Mouse (Mus musculus): ENCODE results near the gene Fgf13. TPM values are rescaled to one million over a fixed set of nuclear protein-coding genes. Genes with fewer than 3 reads are reported as not detected.

Fgf13 gene
- polyA plus RNA-seq, 1 experiment from 2014 or later = 46.1 TPM

DNA sequence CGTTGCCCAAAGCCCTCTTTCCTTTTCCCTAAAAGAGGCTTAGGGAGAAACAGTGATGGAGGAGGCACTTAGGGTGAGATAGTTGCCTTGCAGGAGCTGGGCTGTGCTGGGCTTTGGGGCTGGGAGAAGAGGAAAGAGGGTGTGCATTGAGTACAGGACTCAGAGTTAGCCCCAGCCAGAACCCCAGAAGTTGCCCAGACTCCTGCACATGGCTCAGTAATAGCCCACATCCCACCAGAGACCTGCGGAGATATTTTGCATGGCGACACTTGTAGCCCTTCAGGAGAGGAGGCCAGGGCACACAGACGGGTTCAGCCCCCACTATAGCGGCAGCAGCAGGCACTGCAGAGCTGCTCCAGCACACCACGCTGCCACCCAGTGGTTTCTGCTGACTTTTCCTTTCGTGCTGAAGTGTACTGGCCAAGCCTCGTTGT lies 432.9 kb downstream of the Fgf13 start:
- H3K27ac ChIP-seq (replicated peaks in 1 of 2; ENCODE audit: control insufficient read depth in 1 of 2, insufficient read depth in 1 of 2, low read depth in 2 of 2, low read length in 2 of 2) = peak overlapping the region; percentile 52 to 61; a peak in 3 of 4 replicates
- ATAC-seq (ENCODE audit: insufficient number of reproducible peaks, insufficient read depth, low FRiP score, low read depth) = peak; percentile 72
- 16% methylated on average over 8 of the region's 8 CpGs for WGBS

DNA sequence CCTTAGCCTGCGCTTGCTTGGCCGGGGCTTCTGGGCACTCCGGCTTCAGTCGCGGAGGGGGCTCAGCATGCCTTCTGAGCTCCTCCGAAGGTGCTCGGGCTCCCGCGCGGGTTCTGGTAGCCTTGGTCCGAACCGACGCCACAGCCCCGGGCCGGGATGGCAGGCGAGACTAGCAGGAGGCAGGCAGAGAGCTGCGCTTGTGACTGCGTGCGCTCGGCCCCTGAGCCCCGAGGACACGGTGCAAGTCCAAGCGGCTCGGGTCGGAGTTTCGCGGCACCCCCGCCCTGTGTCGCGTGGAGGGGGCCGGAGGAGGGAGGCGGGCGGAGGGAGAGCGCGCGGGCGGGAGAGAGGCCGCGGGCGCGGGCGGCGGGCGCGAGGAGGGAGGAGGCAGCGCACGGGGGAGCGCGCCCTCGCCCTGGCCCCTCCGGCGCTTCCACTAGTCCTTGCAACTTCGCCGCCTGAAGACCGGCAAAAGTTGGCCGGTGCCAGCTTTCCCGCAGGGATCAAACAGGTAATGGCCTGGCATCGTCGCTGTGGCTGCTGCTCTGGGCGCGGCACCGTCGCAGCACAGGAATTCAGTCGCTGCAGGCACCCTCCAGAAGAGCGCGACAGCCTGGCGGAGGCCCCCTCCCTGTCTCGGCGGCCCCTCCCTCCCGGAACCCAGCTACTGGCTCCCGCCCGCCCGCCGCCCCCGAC lies 433.6 kb downstream of the Fgf13 start:
- H3K27me3 ChIP-seq (ENCODE audit: control insufficient read depth, insufficient read depth, low read length) = no peaks in the 10 kb centered on the region
- ATAC-seq (ENCODE audit: insufficient number of reproducible peaks, insufficient read depth, low FRiP score, low read depth) = peak; percentile 82
- H3K4me2 ChIP-seq (ENCODE audit: low read length) = peak overlapping the region; percentile 68
- peak overlapping the region; percentile 61 to 75 for H3K27ac ChIP-seq (replicated peaks in 1 of 2; ENCODE audit: control insufficient read depth in 1 of 2, insufficient read depth in 1 of 2, low read depth in 2 of 2, low read length in 2 of 2)
- H3K9me3 ChIP-seq (ENCODE audit: control insufficient read depth, low read length) = no peaks in the 10 kb centered on the region
- H3K4me3 ChIP-seq (ENCODE audit: control insufficient read depth in 1 of 2, insufficient read depth in 1 of 2, low read depth in 1 of 2, low read length in 2 of 2) = peak overlapping the region; percentile 63 to 84
- WGBS = 24% methylated on average over 58 of the region's 75 CpGs
- no peaks in the 10 kb centered on the region for H3K4me1 ChIP-seq (ENCODE audit: control insufficient read depth in 2 of 2, insufficient read depth in 2 of 2, low read length in 2 of 2)
- H3K36me3 ChIP-seq (ENCODE audit: control insufficient read depth, insufficient read depth, low read length) = no peaks in the 10 kb centered on the region
- H3K9ac ChIP-seq (ENCODE audit: low read length) = peak overlapping the region; percentile 74

More for the DNA sequence above, 432.9 kb downstream of the Fgf13 start:
- Histone ChIP-seq H3K27me3 (ENCODE audit: control insufficient read depth, insufficient read depth, low read length) (no peaks in the 10 kb centered on the region), H3K4me1 (ENCODE audit: control insufficient read depth in 2 of 2, insufficient read depth in 2 of 2, low read length in 2 of 2) (no peaks in the 10 kb centered on the region), H3K4me2 (ENCODE audit: low read length) (peak overlapping the region; percentile 68), H3K4me3 (ENCODE audit: control insufficient read depth in 1 of 2, insufficient read depth in 1 of 2, low read depth in 1 of 2, low read length in 2 of 2) (peak overlapping the region; percentile 63 to 84), H3K36me3 (ENCODE audit: control insufficient read depth, insufficient read depth, low read length) (no peaks in the 10 kb centered on the region), H3K9ac (ENCODE audit: low read length) (peak overlapping the region; percentile 74), H3K9me3 (ENCODE audit: control insufficient read depth, low read length) (no peaks in the 10 kb centered on the region)

DNA sequence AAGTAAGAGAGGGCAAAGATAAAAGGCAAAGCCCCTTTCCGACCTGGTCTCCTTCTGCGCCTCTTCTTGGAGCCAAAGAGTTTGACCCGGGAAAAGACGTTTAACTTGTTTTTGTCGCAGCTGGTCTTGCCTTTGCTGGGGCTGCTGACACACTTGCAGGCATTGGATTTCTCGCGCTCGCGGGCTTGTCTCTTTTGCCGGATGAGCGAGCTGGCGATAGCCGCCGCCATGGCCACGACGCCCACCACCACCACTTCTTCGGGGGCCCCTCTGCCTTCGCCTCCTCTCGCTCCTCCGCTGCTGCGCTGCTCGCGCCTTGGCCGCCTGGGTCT lies 434.1 kb downstream of the Fgf13 start:
- H3K27ac ChIP-seq (replicated peaks in 1 of 2; ENCODE audit: control insufficient read depth in 1 of 2, insufficient read depth in 1 of 2, low read depth in 2 of 2, low read length in 2 of 2) = peak overlapping the region in 1 of 2 experiments; percentile 61; a peak in 2 of 4 replicates
- ATAC-seq (ENCODE audit: insufficient number of reproducible peaks, insufficient read depth, low FRiP score, low read depth) = no peak
- no peaks in the 10 kb centered on the region for H3K36me3 ChIP-seq (ENCODE audit: control insufficient read depth, insufficient read depth, low read length)
- H3K9me3 ChIP-seq (ENCODE audit: control insufficient read depth, low read length) = no peaks in the 10 kb centered on the region
- H3K4me3 ChIP-seq (ENCODE audit: control insufficient read depth in 1 of 2, insufficient read depth in 1 of 2, low read depth in 1 of 2, low read length in 2 of 2) = peak overlapping the region; percentile 63 to 84
- H3K27me3 ChIP-seq (ENCODE audit: control insufficient read depth, insufficient read depth, low read length) = no peaks in the 10 kb centered on the region
- peak overlapping the region; percentile 74 for H3K9ac ChIP-seq (ENCODE audit: low read length)
- WGBS = 12% methylated on average over 24 of the region's 24 CpGs
- no peaks in the 10 kb centered on the region for H3K4me1 ChIP-seq (ENCODE audit: control insufficient read depth in 2 of 2, insufficient read depth in 2 of 2, low read length in 2 of 2)
- peak overlapping the region; percentile 68 for H3K4me2 ChIP-seq (ENCODE audit: low read length)

DNA sequence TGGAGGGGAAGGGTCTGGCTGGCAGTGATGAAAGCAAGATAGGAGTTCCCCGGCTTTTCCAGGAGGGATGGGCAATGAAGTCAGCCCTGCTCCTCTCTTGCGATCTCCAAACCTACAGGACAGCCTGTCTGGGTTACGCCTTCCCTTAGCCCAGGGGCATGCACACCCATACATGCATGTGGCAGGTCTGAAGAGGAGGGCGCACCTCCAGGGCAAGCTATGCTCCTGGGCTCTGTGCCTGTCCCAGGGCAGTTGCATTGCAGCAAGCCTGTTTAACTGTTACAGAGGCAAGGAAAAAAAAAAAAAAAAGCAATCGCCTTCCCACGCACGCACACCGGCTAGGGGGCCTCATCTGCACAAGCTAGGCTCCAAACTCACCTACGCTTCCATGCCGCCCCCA lies 434.5 kb downstream of the Fgf13 start:
- peak overlapping the region in 1 of 2 experiments; percentile 61; a peak in 1 of 4 replicates for H3K27ac ChIP-seq (replicated peaks in 1 of 2; ENCODE audit: control insufficient read depth in 1 of 2, insufficient read depth in 1 of 2, low read depth in 2 of 2, low read length in 2 of 2)
- no peak for ATAC-seq (ENCODE audit: insufficient number of reproducible peaks, insufficient read depth, low FRiP score, low read depth)
- peak overlapping the region; percentile 74 for H3K9ac ChIP-seq (ENCODE audit: low read length)
- H3K4me2 ChIP-seq (ENCODE audit: low read length) = peak overlapping the region; percentile 68
- no peaks in the 10 kb centered on the region for H3K4me1 ChIP-seq (ENCODE audit: control insufficient read depth in 2 of 2, insufficient read depth in 2 of 2, low read length in 2 of 2)
- no peaks in the 10 kb centered on the region for H3K36me3 ChIP-seq (ENCODE audit: control insufficient read depth, insufficient read depth, low read length)
- H3K27me3 ChIP-seq (ENCODE audit: control insufficient read depth, insufficient read depth, low read length) = no peaks in the 10 kb centered on the region
- 26% methylated on average over 10 of the region's 10 CpGs for WGBS
- peak overlapping the region; percentile 63 to 84 for H3K4me3 ChIP-seq (ENCODE audit: control insufficient read depth in 1 of 2, insufficient read depth in 1 of 2, low read depth in 1 of 2, low read length in 2 of 2)
- H3K9me3 ChIP-seq (ENCODE audit: control insufficient read depth, low read length) = no peaks in the 10 kb centered on the region

DNA sequence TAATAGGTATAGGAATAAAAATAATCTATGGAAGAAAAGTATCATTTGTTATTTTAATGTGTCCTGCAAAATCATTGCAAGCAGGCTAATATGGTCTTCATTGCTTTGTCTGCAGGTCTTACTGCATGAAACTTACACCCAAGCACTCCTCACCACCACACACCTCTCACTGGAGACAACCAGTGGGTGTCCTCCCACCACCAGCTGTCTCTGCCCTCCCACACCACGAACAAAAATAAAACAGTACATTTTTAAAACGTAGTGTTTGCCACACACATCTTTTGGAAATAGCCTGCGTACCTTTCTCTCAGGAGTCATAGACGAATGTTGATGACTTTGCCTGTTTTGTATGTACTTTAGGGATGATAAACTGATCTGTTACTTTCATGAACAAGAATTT lies 441.2 kb downstream of the Fgf13 start:
- 60% methylated on average over 4 of the region's 4 CpGs for WGBS
- H3K4me3 ChIP-seq (ENCODE audit: control insufficient read depth in 1 of 2, insufficient read depth in 1 of 2, low read depth in 1 of 2, low read length in 2 of 2) = no peak overlapping the region

DNA sequence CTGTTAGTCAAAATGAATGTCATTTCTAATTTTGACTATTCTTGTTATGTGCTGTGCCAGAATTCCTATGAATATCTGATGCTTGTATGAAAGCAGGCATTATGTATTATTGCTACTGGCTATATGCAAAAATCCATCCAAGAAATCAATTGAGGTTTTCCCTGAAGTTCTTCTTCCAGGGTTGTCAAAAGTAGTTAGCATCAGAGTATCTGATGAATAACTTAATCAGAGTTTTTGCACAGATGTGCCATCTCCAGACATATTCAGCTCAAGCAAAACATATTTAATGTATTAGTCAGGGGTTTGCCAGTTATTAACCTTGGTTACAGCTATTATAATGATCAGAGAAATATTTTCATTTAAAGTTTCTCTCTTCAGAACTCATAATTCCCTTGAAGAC lies 454.7 kb downstream of the Fgf13 start:
- Histone ChIP-seq H3K9ac (ENCODE audit: low read length) (no peak overlapping the region), H3K27ac (replicated peaks in 1 of 2; ENCODE audit: control insufficient read depth in 1 of 2, insufficient read depth in 1 of 2, low read depth in 2 of 2, low read length in 2 of 2) (no peak overlapping the region), H3K4me3 (ENCODE audit: control insufficient read depth in 1 of 2, insufficient read depth in 1 of 2, low read depth in 1 of 2, low read length in 2 of 2) (no peak overlapping the region), H3K36me3 (ENCODE audit: control insufficient read depth, insufficient read depth, low read length) (no peaks in the 10 kb centered on the region), H3K27me3 (ENCODE audit: control insufficient read depth, insufficient read depth, low read length) (no peaks in the 10 kb centered on the region), H3K4me2 (ENCODE audit: low read length) (no peak overlapping the region), H3K9me3 (ENCODE audit: control insufficient read depth, low read length) (no peaks in the 10 kb centered on the region), H3K4me1 (ENCODE audit: control insufficient read depth in 2 of 2, insufficient read depth in 2 of 2, low read length in 2 of 2) (no peaks in the 10 kb centered on the region)
- ATAC-seq (ENCODE audit: insufficient number of reproducible peaks, insufficient read depth, low FRiP score, low read depth) = no peak

More for the DNA sequence above, 441.2 kb downstream of the Fgf13 start:
- ATAC-seq (ENCODE audit: insufficient number of reproducible peaks, insufficient read depth, low FRiP score, low read depth) = no peak
- Histone ChIP-seq H3K36me3 (ENCODE audit: control insufficient read depth, insufficient read depth, low read length) (no peaks in the 10 kb centered on the region), H3K27ac (replicated peaks in 1 of 2; ENCODE audit: control insufficient read depth in 1 of 2, insufficient read depth in 1 of 2, low read depth in 2 of 2, low read length in 2 of 2) (no peak overlapping the region), H3K9me3 (ENCODE audit: control insufficient read depth, low read length) (no peaks in the 10 kb centered on the region), H3K27me3 (ENCODE audit: control insufficient read depth, insufficient read depth, low read length) (no peaks in the 10 kb centered on the region), H3K4me1 (ENCODE audit: control insufficient read depth in 2 of 2, insufficient read depth in 2 of 2, low read length in 2 of 2) (no peaks in the 10 kb centered on the region), H3K4me2 (ENCODE audit: low read length) (no peak overlapping the region), H3K9ac (ENCODE audit: low read length) (no peak overlapping the region)

DNA sequence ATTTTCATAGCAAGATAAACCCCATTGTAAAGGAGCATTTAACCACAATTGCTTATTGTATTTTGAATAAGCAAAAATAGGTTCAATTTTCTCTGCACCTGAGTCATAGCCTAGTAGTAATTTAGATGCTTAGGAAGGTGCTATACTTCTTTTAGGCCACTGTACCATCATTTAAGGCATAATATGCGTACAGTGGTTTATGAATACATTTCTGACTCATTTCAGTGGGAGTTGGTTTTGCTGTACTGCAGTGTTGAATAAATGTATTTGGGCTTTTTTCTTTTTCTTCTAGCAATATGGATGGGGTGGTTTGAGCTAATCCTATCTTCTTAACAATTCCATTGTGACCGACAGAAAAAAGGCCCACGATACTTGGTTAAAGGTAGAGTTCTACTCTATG lies 481.9 kb downstream of the Fgf13 start:
- no peak overlapping the region for H3K27ac ChIP-seq (replicated peaks in 1 of 2; ENCODE audit: control insufficient read depth in 1 of 2, insufficient read depth in 1 of 2, low read depth in 2 of 2, low read length in 2 of 2)

DNA sequence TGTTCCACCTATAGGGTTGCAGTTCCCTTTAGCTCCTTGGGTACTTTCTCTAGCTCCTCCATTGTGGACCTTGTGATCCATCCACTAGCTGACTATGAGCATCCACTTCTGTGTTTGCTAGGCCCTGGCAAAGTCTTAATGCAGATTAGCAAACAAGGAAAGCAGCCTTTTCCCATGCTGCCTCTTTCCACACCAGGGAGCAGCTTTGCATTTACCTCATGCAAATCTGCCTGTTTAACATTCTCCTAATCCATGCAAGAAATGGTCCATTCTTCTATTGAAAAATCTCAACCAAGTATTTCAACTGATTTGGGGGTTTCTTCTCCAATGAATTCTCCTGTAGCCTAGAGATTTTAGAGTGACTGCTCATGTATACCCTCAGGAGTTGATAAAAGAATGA lies 487.4 kb downstream of the Fgf13 start:
- no peak overlapping the region for H3K27ac ChIP-seq (replicated peaks in 1 of 2; ENCODE audit: control insufficient read depth in 1 of 2, insufficient read depth in 1 of 2, low read depth in 2 of 2, low read length in 2 of 2)
- H3K9me3 ChIP-seq (ENCODE audit: control insufficient read depth, low read length) = no peaks in the 10 kb centered on the region
- H3K4me3 ChIP-seq (ENCODE audit: control insufficient read depth in 1 of 2, insufficient read depth in 1 of 2, low read depth in 1 of 2, low read length in 2 of 2) = no peak overlapping the region

More for the DNA sequence above, 481.9 kb downstream of the Fgf13 start:
- no peak for ATAC-seq (ENCODE audit: insufficient number of reproducible peaks, insufficient read depth, low FRiP score, low read depth)
- Histone ChIP-seq H3K4me2 (ENCODE audit: low read length) (no peak overlapping the region), H3K9ac (ENCODE audit: low read length) (no peak overlapping the region), H3K36me3 (ENCODE audit: control insufficient read depth, insufficient read depth, low read length) (no peaks in the 10 kb centered on the region), H3K4me1 (ENCODE audit: control insufficient read depth in 2 of 2, insufficient read depth in 2 of 2, low read length in 2 of 2) (no peaks in the 10 kb centered on the region), H3K4me3 (ENCODE audit: control insufficient read depth in 1 of 2, insufficient read depth in 1 of 2, low read depth in 1 of 2, low read length in 2 of 2) (no peak overlapping the region), H3K27me3 (ENCODE audit: control insufficient read depth, insufficient read depth, low read length) (no peaks in the 10 kb centered on the region), H3K9me3 (ENCODE audit: control insufficient read depth, low read length) (no peaks in the 10 kb centered on the region)
- 90% methylated on average over 3 of the region's 3 CpGs for WGBS

More for the DNA sequence above, 487.4 kb downstream of the Fgf13 start:
- no peaks in the 10 kb centered on the region for H3K36me3 ChIP-seq (ENCODE audit: control insufficient read depth, insufficient read depth, low read length)
- H3K4me1 ChIP-seq (ENCODE audit: control insufficient read depth in 2 of 2, insufficient read depth in 2 of 2, low read length in 2 of 2) = no peaks in the 10 kb centered on the region
- ATAC-seq (ENCODE audit: insufficient number of reproducible peaks, insufficient read depth, low FRiP score, low read depth) = no peak
- H3K4me2 ChIP-seq (ENCODE audit: low read length) = no peak overlapping the region
- H3K9ac ChIP-seq (ENCODE audit: low read length) = no peak overlapping the region
- no peaks in the 10 kb centered on the region for H3K27me3 ChIP-seq (ENCODE audit: control insufficient read depth, insufficient read depth, low read length)
